Mouse (Mus musculus) kidney, embryonic 15.5 days (tissue): ENCODE measurements at regions not wholly inside any gene's neighbourhood (a gene's known extent, or its start where the extent isn't known, plus 50 kb on each side); places are given as distances from the start of the nearest gene placed in this dataset.
A peak's percentile ranks its signal among the peaks of the same experiment; 100 is the strongest.

Source experiments
- ATAC-seq: fragments of 200-750 bp; cut with Nextera tagmentation; replicated peaks from 2 replicates; pipeline ENCODE4 v1.8.0; 2017; ENCODE audit warnings: moderate TSS enrichment; ENCODE audit not compliant: low FRiP score
- H3K27ac ChIP-seq: fragments of 300-500 bp; sonication (generic); 2 replicates; pipeline ENCODE4 v1.5.1; 2015; ENCODE audit warnings: mild to moderate bottlenecking, inconsistent platforms
- H3K27me3 ChIP-seq: fragments of 300-500 bp; sonication (generic); 2 replicates; pipeline ENCODE4 v1.6.1; 2015; ENCODE audit warnings: inconsistent platforms
- H3K36me3 ChIP-seq: fragments of 300-500 bp; sonication (generic); 2 replicates; pipeline ENCODE4 v1.6.1; 2015; ENCODE audit warnings: inconsistent platforms
- H3K4me1 ChIP-seq: fragments of 300-500 bp; sonication (generic); 2 replicates; pipeline ENCODE4 v1.6.1; 2015; ENCODE audit warnings: inconsistent platforms
- H3K4me2 ChIP-seq: fragments of 300-500 bp; sonication (generic); 2 replicates; pipeline ENCODE4 v1.6.1; 2015; ENCODE audit warnings: moderate library complexity, mild to moderate bottlenecking, inconsistent platforms
- H3K4me3 ChIP-seq: fragments of 300-500 bp; sonication (generic); replicated peaks from 2 replicates; pipeline ENCODE4 v1.5.1; 2015; ENCODE audit warnings: mild to moderate bottlenecking, inconsistent platforms
- H3K9ac ChIP-seq: fragments of 300-500 bp; sonication (generic); 2 replicates; pipeline ENCODE4 v1.6.1; 2015; ENCODE audit warnings: mild to moderate bottlenecking, inconsistent platforms
- H3K9me3 ChIP-seq: fragments of 300-500 bp; sonication (generic); replicated peaks from 2 replicates; pipeline ENCODE4 v1.6.1; 2016; ENCODE audit warnings: inconsistent platforms
- WGBS: fragments of 180-500 bp; shearing (Covaris S2); methylation state at CpG from one replicate; pipeline ENCODE4 v1.1.7; 2015; ENCODE audit warnings: mixed read lengths; 5-methylcytosine and 5-hydroxymethylcytosine counted together

GRCm38 (mm10) chr3:60811924-60812323 lies 190.7 kb upstream of the P2ry1 start:
- ATAC-seq, result no peak
- Histone ChIP-seq H3K9me3 (no peaks in the 10 kb centered on the region), H3K27ac (no peak overlapping the region), H3K4me1 (no peaks in the 10 kb centered on the region), H3K9ac (no peak overlapping the region), H3K27me3 (no peaks in the 10 kb centered on the region), H3K4me2 (no peak overlapping the region), H3K36me3 (no peaks in the 10 kb centered on the region), H3K4me3 (no peak overlapping the region)
- 65% methylated on average over 5 of the region's 5 CpGs for WGBS

GRCm38 (mm10) chr3:60813485-60813884 lies 189.1 kb upstream of the P2ry1 start:
- Histone ChIP-seq H3K4me1 (no peaks in the 10 kb centered on the region), H3K4me3 (no peak overlapping the region), H3K27ac (no peak overlapping the region), H3K27me3 (no peaks in the 10 kb centered on the region), H3K36me3 (no peaks in the 10 kb centered on the region), H3K9ac (no peak overlapping the region), H3K4me2 (no peak overlapping the region), H3K9me3 (no peaks in the 10 kb centered on the region)
- WGBS, result 61% methylated on average over 3 of the region's 3 CpGs
- ATAC-seq, result no peak

GRCm38 (mm10) chr3:60819684-60820281 lies 182.8 kb upstream of the P2ry1 start:
- ATAC-seq, result peak; percentile 82

GRCm38 (mm10) chr3:60821463-60821862 lies 181.1 kb upstream of the P2ry1 start:
- no peak overlapping the region for H3K27ac ChIP-seq
- no peaks in the 10 kb centered on the region for H3K36me3 ChIP-seq
- ATAC-seq, result peak; percentile 29; the same call in 1 of the 2 replicates
- no peak overlapping the region for H3K4me2 ChIP-seq
- H3K9me3 ChIP-seq, result no peaks in the 10 kb centered on the region
- H3K4me1 ChIP-seq, result no peaks in the 10 kb centered on the region
- no peak overlapping the region for H3K4me3 ChIP-seq
- no peaks in the 10 kb centered on the region for H3K27me3 ChIP-seq
- no peak overlapping the region for H3K9ac ChIP-seq

More at GRCm38 (mm10) chr3:60819684-60820281, 182.8 kb upstream of the P2ry1 start:
- no peak overlapping the region for H3K4me3 ChIP-seq
- H3K27ac ChIP-seq, result no peak overlapping the region
- no peaks in the 10 kb centered on the region for H3K27me3 ChIP-seq
- no peak overlapping the region for H3K4me2 ChIP-seq
- WGBS, result 66% methylated on average over 4 of the region's 4 CpGs
- H3K4me1 ChIP-seq, result no peaks in the 10 kb centered on the region
- no peak overlapping the region for H3K9ac ChIP-seq
- no peaks in the 10 kb centered on the region for H3K36me3 ChIP-seq
- H3K9me3 ChIP-seq, result no peaks in the 10 kb centered on the region

GRCm38 (mm10) chr3:60826759-60827158 lies 175.8 kb upstream of the P2ry1 start:
- Histone ChIP-seq H3K4me1 (no peaks in the 10 kb centered on the region), H3K4me2 (no peak overlapping the region), H3K27me3 (no peaks in the 10 kb centered on the region), H3K36me3 (no peaks in the 10 kb centered on the region), H3K9ac (no peak overlapping the region), H3K4me3 (no peak overlapping the region), H3K27ac (no peak overlapping the region), H3K9me3 (no peaks in the 10 kb centered on the region)
- no peak for ATAC-seq
- WGBS, result 59% methylated on average over 4 of the region's 4 CpGs

- 88% methylated on average over 4 of the region's 4 CpGs for WGBS
- Histone ChIP-seq H3K27me3 (no peaks in the 10 kb centered on the region), H3K4me1 (no peaks in the 10 kb centered on the region), H3K9ac (no peak overlapping the region), H3K4me2 (no peak overlapping the region), H3K27ac (no peak overlapping the region), H3K36me3 (no peaks in the 10 kb centered on the region), H3K9me3 (no peaks in the 10 kb centered on the region), H3K4me3 (no peak overlapping the region)
- ATAC-seq, result no peak
Measured at GRCm38 (mm10) chr3:60832385-60832784, 170.2 kb upstream of the P2ry1 start.

- no peak overlapping the region for H3K4me3 ChIP-seq
- no peaks in the 10 kb centered on the region for H3K9me3 ChIP-seq
- no peaks in the 10 kb centered on the region for H3K36me3 ChIP-seq
- no peak overlapping the region for H3K4me2 ChIP-seq
- no peak for ATAC-seq
- H3K27me3 ChIP-seq, result no peaks in the 10 kb centered on the region
- no peak overlapping the region for H3K27ac ChIP-seq
- H3K9ac ChIP-seq, result no peak overlapping the region
- WGBS, result 94% methylated on average over 1 of the region's 1 CpGs
- no peaks in the 10 kb centered on the region for H3K4me1 ChIP-seq
Measured at GRCm38 (mm10) chr3:60841895-60842294, 160.7 kb upstream of the P2ry1 start.

- H3K36me3 ChIP-seq, result no peaks in the 10 kb centered on the region
- no peak for ATAC-seq
- H3K9ac ChIP-seq, result no peak overlapping the region
- no peaks in the 10 kb centered on the region for H3K4me1 ChIP-seq
- H3K27ac ChIP-seq, result no peak overlapping the region
- H3K4me3 ChIP-seq, result no peak overlapping the region
- WGBS, result 61% methylated on average over 2 of the region's 2 CpGs
- no peaks in the 10 kb centered on the region for H3K27me3 ChIP-seq
- no peak overlapping the region for H3K4me2 ChIP-seq
- H3K9me3 ChIP-seq, result no peaks in the 10 kb centered on the region
Measured at GRCm38 (mm10) chr3:60845293-60845692, 157.3 kb upstream of the P2ry1 start.

- Histone ChIP-seq H3K9me3 (no peaks in the 10 kb centered on the region), H3K27ac (no peak overlapping the region)
Measured at GRCm38 (mm10) chr3:60848437-60848836, 154.2 kb upstream of the P2ry1 start.

GRCm38 (mm10) chr3:60853773-60854172 lies 148.8 kb upstream of the P2ry1 start:
- ATAC-seq, result peak; percentile 88
- H3K27ac ChIP-seq, result no peak overlapping the region

More at GRCm38 (mm10) chr3:60848437-60848836, 154.2 kb upstream of the P2ry1 start:
- H3K27me3 ChIP-seq, result no peaks in the 10 kb centered on the region
- 89% methylated on average over 2 of the region's 2 CpGs for WGBS
- no peak overlapping the region for H3K9ac ChIP-seq
- no peak overlapping the region for H3K4me2 ChIP-seq
- H3K4me1 ChIP-seq, result no peaks in the 10 kb centered on the region
- no peak for ATAC-seq
- no peaks in the 10 kb centered on the region for H3K36me3 ChIP-seq
- H3K4me3 ChIP-seq, result no peak overlapping the region

GRCm38 (mm10) chr3:60855734-60856133 lies 146.9 kb upstream of the P2ry1 start:
- no peaks in the 10 kb centered on the region for H3K4me1 ChIP-seq
- WGBS, result 73% methylated on average over 2 of the region's 2 CpGs
- H3K4me2 ChIP-seq, result no peak overlapping the region
- H3K9me3 ChIP-seq, result no peaks in the 10 kb centered on the region
- H3K9ac ChIP-seq, result no peak overlapping the region
- no peak overlapping the region for H3K4me3 ChIP-seq
- H3K36me3 ChIP-seq, result no peaks in the 10 kb centered on the region
- no peak for ATAC-seq
- H3K27me3 ChIP-seq, result no peaks in the 10 kb centered on the region
- H3K27ac ChIP-seq, result no peak overlapping the region

More at GRCm38 (mm10) chr3:60853773-60854172, 148.8 kb upstream of the P2ry1 start:
- WGBS, result 37% methylated on average over 5 of the region's 5 CpGs
- H3K4me3 ChIP-seq, result no peak overlapping the region
- H3K4me1 ChIP-seq, result no peaks in the 10 kb centered on the region
- no peaks in the 10 kb centered on the region for H3K36me3 ChIP-seq
- H3K4me2 ChIP-seq, result no peak overlapping the region
- no peaks in the 10 kb centered on the region for H3K27me3 ChIP-seq
- H3K9me3 ChIP-seq, result no peaks in the 10 kb centered on the region
- H3K9ac ChIP-seq, result no peak overlapping the region

GRCm38 (mm10) chr3:60858474-60859118 lies 144.0 kb upstream of the P2ry1 start:
- Histone ChIP-seq H3K27ac (no peak overlapping the region), H3K9me3 (no peaks in the 10 kb centered on the region), H3K27me3 (no peaks in the 10 kb centered on the region), H3K4me2 (no peak overlapping the region), H3K36me3 (no peaks in the 10 kb centered on the region), H3K4me1 (no peaks in the 10 kb centered on the region), H3K4me3 (no peak overlapping the region), H3K9ac (no peak overlapping the region)
- ATAC-seq, result no peak
- 83% methylated on average over 5 of the region's 5 CpGs for WGBS

- ATAC-seq, result no peak
- no peak overlapping the region for H3K27ac ChIP-seq
- H3K9me3 ChIP-seq, result no peaks in the 10 kb centered on the region
- no peaks in the 10 kb centered on the region for H3K27me3 ChIP-seq
- H3K36me3 ChIP-seq, result no peaks in the 10 kb centered on the region
- no peak overlapping the region for H3K9ac ChIP-seq
- H3K4me1 ChIP-seq, result no peaks in the 10 kb centered on the region
- H3K4me2 ChIP-seq, result no peak overlapping the region
- 90% methylated on average over 3 of the region's 3 CpGs for WGBS
- H3K4me3 ChIP-seq, result no peak overlapping the region
Measured at GRCm38 (mm10) chr3:60859119-60859515, 143.5 kb upstream of the P2ry1 start.
